Mouse (Mus musculus): ENCODE results near the gene Rnf150. TPM values are rescaled to one million over a fixed set of nuclear protein-coding genes. Genes with fewer than 3 reads are reported as not detected.

Gene Rnf150
- polyA plus RNA-seq, 1 experiment: 11.0 TPM

DNA sequence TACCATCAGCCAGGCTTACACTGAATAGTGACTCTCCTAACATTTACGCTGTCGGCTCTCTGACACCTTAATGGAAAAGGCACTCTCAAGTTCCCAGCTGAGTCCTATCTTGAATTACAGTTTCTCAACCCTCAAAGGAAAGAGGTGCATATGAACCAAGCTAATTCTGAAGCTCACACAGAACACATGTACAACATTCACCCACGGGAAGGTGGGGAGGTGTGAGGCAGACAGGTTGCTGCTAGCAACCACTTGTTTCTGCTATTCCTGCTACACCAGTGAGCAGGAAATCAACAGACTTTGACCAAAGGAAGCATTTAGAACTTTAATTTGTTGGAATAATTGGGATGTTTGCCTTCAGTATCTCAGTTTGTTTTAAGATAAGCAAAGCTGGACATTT lies 96.3 kb downstream of the Rnf150 start:
- no peak for DNase-seq
- TF ChIP-seq CTCF (IDR thresholded peaks at IDR 0.05; ENCODE audit: borderline replicate concordance, insufficient read depth, low read depth, low read length): no peak
- no peak for TF ChIP-seq POLR2A (IDR thresholded peaks at IDR 0.05; ENCODE audit: borderline replicate concordance, insufficient read depth, low read length)
- no peak overlapping the region for H3K27ac ChIP-seq (ENCODE audit: insufficient read depth, low read length)
- WGBS: 90% methylated on average over 3 of the region's 3 CpGs
- H3K27me3 ChIP-seq (ENCODE audit: control insufficient read depth, insufficient read depth, low read length): no peaks in the 10 kb centered on the region
- 0 out of 2 replicates have a peak, but pooled peaks cover 3% of the 10 kb centered on the region for H3K4me1 ChIP-seq (ENCODE audit: control insufficient read depth, insufficient read depth, low read length)
- H3K4me3 ChIP-seq (replicated peaks; ENCODE audit: insufficient read depth, low read depth, low read length): no peak overlapping the region

DNA sequence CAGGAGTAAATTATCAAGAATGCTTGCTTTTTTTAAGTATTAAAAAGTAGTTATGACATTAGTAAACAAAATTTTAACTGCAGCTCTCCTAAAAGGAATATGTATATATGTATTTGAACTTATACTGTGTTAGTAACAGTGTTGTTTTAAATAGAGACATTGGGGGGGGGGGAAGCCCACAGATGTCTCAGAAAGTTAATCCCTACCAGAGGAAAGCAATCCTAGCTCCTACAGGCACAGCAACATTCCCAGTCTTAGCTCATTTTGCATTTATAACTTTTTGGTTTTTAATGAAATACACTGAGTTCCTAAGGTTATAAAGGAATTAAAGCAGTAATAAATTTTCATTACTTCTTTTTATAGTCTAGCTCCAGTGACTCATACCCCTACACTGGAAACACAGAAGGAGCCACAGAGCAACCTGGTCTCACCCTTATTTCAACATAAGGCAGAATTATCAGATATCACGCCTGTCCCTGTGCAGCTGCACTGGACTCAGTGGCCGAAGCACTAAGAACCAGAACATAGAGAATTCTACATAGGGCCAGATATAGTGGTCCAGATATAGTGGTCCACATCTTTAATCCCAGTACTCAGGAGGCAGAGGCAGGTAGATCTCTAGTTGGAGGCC lies 96.9 kb downstream of the Rnf150 start:
- TF ChIP-seq CTCF (IDR thresholded peaks at IDR 0.05; ENCODE audit: borderline replicate concordance, insufficient read depth, low read depth, low read length) (no peak), POLR2A (IDR thresholded peaks at IDR 0.05; ENCODE audit: borderline replicate concordance, insufficient read depth, low read length) (no peak)
- no peak overlapping the region for H3K4me3 ChIP-seq (replicated peaks; ENCODE audit: insufficient read depth, low read depth, low read length)
- WGBS: 99% methylated on average over 2 of the region's 2 CpGs
- DNase-seq: no peak
- no peaks in the 10 kb centered on the region for H3K27me3 ChIP-seq (ENCODE audit: control insufficient read depth, insufficient read depth, low read length)
- 0 out of 2 replicates have a peak, but pooled peaks cover 1% of the 10 kb centered on the region for H3K4me1 ChIP-seq (ENCODE audit: control insufficient read depth, insufficient read depth, low read length)
- no peak overlapping the region for H3K27ac ChIP-seq (ENCODE audit: insufficient read depth, low read length)

DNA sequence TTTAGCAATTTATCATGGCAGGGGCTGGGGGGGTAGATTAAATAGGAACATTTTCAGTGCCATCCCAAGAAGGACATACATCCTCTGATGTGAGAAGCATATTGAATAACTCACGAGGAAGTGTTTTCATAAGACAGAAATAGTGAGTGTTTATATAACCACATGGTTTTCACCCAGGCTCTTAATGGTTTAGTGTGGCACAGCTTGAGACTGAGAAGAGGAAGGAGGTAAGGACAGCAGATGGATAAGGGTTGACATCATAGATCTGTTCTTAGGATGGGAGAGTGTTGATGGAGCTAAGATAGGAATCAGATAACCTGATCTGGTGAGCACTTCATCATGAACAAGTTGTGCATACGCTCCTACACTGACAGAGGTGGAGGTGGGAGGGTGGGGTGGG lies 101.4 kb downstream of the Rnf150 start:
- Histone ChIP-seq H3K4me3 (replicated peaks; ENCODE audit: insufficient read depth, low read depth, low read length) (no peak overlapping the region), H3K4me1 (ENCODE audit: control insufficient read depth, insufficient read depth, low read length) (peaks cover 7% of the 10 kb centered on the region; the same call in 1 of the 2 replicates), H3K27ac (ENCODE audit: insufficient read depth, low read length) (no peak overlapping the region), H3K27me3 (ENCODE audit: control insufficient read depth, insufficient read depth, low read length) (no peaks in the 10 kb centered on the region)
- WGBS: 66% methylated on average over 2 of the region's 2 CpGs
- no peak for DNase-seq
- TF ChIP-seq CTCF (IDR thresholded peaks at IDR 0.05; ENCODE audit: borderline replicate concordance, insufficient read depth, low read depth, low read length) (no peak), POLR2A (IDR thresholded peaks at IDR 0.05; ENCODE audit: borderline replicate concordance, insufficient read depth, low read length) (no peak)

DNA sequence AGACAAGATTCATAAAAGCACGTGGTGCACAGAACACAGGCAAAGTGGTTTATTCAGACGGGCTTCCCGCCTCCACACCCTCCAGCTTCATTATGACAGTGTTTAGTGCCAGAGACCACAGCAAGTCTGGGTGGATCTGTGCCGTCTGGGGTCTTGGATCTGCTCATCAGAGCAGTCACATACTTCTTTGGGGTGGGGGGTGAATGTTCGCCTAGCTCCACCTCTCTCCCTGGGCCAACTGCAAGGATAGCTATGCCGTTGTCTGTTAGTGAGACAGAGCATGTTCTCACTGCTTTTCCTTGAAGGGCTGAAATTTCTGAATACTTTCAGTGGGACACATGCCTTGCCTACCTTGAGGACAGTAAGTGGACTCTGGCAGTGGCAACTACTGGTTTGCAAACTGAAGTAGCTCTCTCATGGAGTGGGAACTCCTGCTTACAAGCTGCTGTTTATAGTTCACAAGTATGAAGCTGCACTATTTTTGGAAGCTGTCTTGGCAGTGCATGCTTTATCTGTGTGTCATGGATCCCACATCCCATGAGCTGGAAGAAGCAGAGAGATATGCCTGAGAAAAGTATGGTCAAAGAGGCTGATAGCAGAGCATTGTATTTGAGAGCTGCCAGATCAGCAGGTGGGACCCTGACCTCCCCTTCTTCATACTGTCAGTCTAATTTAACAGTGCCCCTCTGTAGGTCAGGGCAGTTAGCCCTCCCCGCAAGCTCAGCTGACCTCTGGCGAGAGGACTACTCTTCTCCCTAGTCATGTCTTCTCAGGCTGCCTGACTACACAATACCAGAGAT lies 104.9 kb downstream of the Rnf150 start:
- H3K4me3 ChIP-seq (replicated peaks; ENCODE audit: insufficient read depth, low read depth, low read length): no peak overlapping the region
- 61% methylated on average over 8 of the region's 8 CpGs for WGBS
- peaks cover 9% of the 10 kb centered on the region; the same call in 1 of the 2 replicates for H3K4me1 ChIP-seq (ENCODE audit: control insufficient read depth, insufficient read depth, low read length)
- no peaks in the 10 kb centered on the region for H3K27me3 ChIP-seq (ENCODE audit: control insufficient read depth, insufficient read depth, low read length)
- no peak for DNase-seq
- H3K27ac ChIP-seq (ENCODE audit: insufficient read depth, low read length): no peak overlapping the region
- TF ChIP-seq POLR2A (IDR thresholded peaks at IDR 0.05; ENCODE audit: borderline replicate concordance, insufficient read depth, low read length): no peak
- no peak for TF ChIP-seq CTCF (IDR thresholded peaks at IDR 0.05; ENCODE audit: borderline replicate concordance, insufficient read depth, low read depth, low read length)

DNA sequence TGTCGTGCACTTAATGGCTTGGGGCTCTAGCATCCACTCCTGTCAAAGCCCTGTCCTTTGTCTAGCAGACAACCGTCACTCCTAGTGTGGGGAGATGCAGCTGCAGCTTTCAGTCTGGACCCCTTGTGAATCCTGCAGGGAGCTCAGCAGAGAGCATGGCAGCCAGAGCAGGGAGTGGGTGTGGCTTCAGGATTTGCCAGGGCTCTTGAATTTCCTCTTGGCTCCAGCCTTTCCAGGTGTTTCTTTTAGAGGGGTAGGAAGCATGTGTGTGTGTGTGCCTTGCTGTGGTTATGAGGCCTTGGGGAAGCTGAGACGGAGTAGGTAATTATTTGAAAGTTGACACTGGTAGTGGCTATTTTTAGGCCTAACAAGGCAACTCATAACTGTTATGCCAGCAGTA lies 106.8 kb downstream of the Rnf150 start:
- Histone ChIP-seq H3K4me1 (ENCODE audit: control insufficient read depth, insufficient read depth, low read length) (peaks cover 9% of the 10 kb centered on the region; the same call in 1 of the 2 replicates), H3K27ac (ENCODE audit: insufficient read depth, low read length) (no peak overlapping the region), H3K4me3 (replicated peaks; ENCODE audit: insufficient read depth, low read depth, low read length) (no peak overlapping the region), H3K27me3 (ENCODE audit: control insufficient read depth, insufficient read depth, low read length) (no peaks in the 10 kb centered on the region)
- TF ChIP-seq CTCF (IDR thresholded peaks at IDR 0.05; ENCODE audit: borderline replicate concordance, insufficient read depth, low read depth, low read length): no peak
- TF ChIP-seq POLR2A (IDR thresholded peaks at IDR 0.05; ENCODE audit: borderline replicate concordance, insufficient read depth, low read length): no peak
- 57% methylated on average over 3 of the region's 3 CpGs for WGBS
- DNase-seq: no peak

DNA sequence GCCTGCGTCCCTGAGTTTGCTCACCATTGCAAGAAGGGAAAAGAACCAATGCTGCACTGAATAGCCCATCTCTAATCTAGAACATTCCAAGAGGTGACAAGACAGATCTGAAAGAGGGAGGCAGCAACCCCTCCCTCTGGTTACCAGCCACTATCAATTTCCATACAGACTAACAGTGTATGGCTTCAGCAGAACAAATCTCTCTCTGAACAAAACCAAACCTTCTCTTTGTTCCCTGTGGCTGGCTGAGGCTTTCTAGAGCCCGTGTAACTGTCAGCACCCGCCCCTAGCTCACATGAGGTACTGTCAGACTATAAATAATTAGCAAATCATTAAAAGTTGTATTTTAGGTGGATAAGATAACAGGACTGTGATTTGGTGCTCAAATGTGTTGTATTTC lies 109.7 kb downstream of the Rnf150 start:
- Histone ChIP-seq H3K27ac (ENCODE audit: insufficient read depth, low read length) (no peak overlapping the region), H3K4me1 (ENCODE audit: control insufficient read depth, insufficient read depth, low read length) (peaks cover 8% of the 10 kb centered on the region; the same call in 1 of the 2 replicates), H3K4me3 (replicated peaks; ENCODE audit: insufficient read depth, low read depth, low read length) (no peak overlapping the region), H3K27me3 (ENCODE audit: control insufficient read depth, insufficient read depth, low read length) (no peaks in the 10 kb centered on the region)
- DNase-seq: no peak
- WGBS: 68% methylated on average over 3 of the region's 3 CpGs
- no peak for TF ChIP-seq POLR2A (IDR thresholded peaks at IDR 0.05; ENCODE audit: borderline replicate concordance, insufficient read depth, low read length)
- TF ChIP-seq CTCF (IDR thresholded peaks at IDR 0.05; ENCODE audit: borderline replicate concordance, insufficient read depth, low read depth, low read length): no peak

DNA sequence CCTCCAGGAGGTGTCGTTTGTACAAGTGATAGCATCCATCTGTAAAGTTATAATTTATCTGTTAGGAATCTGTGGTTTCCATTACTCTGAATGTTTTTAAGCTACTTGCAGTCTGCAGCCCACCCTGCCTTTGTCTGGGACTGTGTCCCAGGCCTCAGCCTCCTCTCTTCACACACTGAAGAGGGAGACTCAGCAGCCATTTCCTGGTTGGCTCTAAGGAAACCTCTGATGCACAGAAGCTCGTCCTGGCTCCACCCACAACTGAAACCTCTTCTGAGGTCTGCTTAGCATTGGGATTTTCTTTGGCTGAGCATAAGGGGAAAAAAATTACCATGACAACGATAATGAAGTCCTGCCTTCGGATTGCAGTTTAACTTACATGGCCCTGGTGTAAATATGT lies 110.2 kb downstream of the Rnf150 start:
- no peak for DNase-seq
- no peaks in the 10 kb centered on the region for H3K27me3 ChIP-seq (ENCODE audit: control insufficient read depth, insufficient read depth, low read length)
- 47% methylated on average over 4 of the region's 4 CpGs for WGBS
- H3K27ac ChIP-seq (ENCODE audit: insufficient read depth, low read length): no peak overlapping the region
- TF ChIP-seq POLR2A (IDR thresholded peaks at IDR 0.05; ENCODE audit: borderline replicate concordance, insufficient read depth, low read length): no peak
- TF ChIP-seq CTCF (IDR thresholded peaks at IDR 0.05; ENCODE audit: borderline replicate concordance, insufficient read depth, low read depth, low read length): no peak
- H3K4me1 ChIP-seq (ENCODE audit: control insufficient read depth, insufficient read depth, low read length): peaks cover 4% of the 10 kb centered on the region; the same call in 1 of the 2 replicates
- no peak overlapping the region for H3K4me3 ChIP-seq (replicated peaks; ENCODE audit: insufficient read depth, low read depth, low read length)
